Mouse (Mus musculus) lung, adult 18-20 months (tissue): ENCODE results near the gene Nle1.
A peak's percentile ranks its signal among the peaks of the same experiment; 100 is the strongest.
"Not testable (repeated sequence)": the region's sequence is repeated elsewhere in the genome, so short reads cannot be mapped to it uniquely, and the experiment has no call there.

Experiments used
- DNase-seq, 2 experiments: peaks; one replicate each; pipeline ENCODE4 v3.0.0; 2022; ENCODE audit warnings: mixed read lengths in 2 of 2

The Nle1 gene

DNA sequence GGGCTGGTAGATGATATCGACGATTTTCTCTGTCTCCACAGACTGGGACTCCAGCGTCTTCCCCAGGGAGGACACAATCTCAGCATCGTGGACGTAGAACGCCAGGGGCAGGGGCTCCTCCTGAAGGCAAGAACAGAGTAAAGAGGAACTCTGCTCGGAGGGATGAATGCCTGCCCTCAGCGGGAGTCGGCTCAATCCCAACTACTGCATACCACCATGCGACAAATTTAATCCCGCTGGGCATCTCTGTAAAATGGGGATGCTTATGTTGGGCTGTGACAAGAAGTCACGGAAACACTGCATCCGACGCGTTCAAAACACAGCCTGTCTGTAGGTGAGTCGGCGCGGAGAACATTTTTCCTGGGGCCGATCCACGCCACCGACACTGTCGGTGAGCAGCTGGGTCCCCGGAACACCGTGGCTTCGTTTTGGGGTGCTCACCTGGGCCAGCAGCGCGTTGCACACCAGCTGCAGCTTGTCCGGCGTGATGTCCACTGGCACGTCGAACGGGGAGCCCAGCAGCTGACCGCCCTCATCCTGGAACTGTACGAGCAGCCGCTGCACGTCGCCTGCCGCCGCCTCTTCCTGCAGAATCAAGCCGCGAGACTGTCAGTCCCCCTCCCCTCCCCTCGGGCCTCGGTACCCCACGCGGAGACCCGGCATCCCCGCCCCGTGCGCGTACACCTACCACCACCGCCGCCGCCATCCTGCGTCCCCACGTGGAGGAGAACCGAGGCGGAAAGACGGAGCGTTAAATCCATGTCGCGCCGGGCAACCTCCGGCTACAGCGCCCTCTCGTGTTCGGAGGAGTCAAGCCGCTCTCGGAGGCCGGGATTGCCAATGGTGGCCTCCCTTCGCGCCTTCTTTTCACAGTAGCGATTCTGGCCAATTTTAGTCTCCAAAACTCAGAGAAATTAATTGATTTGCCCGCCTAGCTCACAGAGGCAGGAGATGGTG, at the start of gene Nle1:
Gene Nle1, minus strand, starts transcription at position 761 of the 957 bp plus-strand sequence.
- peak; percentile 87 to 91 for DNase-seq

DNA sequence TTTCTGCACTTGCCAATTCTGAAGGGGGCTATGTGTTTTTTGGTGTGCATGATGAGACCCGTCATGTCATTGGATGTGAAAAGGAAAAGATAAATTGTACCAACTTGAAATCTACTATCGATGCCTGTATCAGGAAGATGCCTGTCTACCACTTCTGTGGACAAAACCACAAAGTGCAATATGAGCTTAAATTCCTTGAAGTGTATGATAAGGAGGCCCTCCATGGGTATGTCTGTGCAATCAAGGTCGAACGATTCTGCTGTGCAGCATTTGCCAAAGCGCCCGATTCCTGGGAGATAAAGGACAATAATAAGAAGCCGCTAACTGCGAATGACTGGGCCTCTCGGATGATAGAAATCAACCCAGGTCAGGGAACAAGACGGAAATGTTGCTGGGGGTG, 48.7 kb upstream of the Nle1 start:
- DNase-seq = no peak

DNA sequence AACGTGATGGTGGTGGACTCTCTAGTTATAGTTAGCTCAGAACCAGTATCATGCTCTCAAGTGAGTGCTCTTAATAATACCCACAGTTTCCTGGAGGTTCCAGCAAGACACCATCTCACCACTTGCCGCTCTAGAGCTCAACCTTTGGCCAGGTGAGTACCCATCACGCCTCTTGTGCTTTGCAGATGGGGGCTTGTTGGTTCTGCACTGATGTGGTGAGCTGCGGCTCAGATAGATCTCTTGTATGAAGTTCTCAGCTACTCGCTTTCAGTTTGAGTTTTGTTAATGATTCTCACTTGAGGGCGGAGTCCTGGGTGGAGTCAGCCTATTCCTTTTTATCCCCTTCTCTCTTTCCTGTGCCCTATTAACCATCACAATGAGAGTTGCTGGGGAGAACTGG, 46.4 kb upstream of the Nle1 start:
- no peak for DNase-seq

DNA sequence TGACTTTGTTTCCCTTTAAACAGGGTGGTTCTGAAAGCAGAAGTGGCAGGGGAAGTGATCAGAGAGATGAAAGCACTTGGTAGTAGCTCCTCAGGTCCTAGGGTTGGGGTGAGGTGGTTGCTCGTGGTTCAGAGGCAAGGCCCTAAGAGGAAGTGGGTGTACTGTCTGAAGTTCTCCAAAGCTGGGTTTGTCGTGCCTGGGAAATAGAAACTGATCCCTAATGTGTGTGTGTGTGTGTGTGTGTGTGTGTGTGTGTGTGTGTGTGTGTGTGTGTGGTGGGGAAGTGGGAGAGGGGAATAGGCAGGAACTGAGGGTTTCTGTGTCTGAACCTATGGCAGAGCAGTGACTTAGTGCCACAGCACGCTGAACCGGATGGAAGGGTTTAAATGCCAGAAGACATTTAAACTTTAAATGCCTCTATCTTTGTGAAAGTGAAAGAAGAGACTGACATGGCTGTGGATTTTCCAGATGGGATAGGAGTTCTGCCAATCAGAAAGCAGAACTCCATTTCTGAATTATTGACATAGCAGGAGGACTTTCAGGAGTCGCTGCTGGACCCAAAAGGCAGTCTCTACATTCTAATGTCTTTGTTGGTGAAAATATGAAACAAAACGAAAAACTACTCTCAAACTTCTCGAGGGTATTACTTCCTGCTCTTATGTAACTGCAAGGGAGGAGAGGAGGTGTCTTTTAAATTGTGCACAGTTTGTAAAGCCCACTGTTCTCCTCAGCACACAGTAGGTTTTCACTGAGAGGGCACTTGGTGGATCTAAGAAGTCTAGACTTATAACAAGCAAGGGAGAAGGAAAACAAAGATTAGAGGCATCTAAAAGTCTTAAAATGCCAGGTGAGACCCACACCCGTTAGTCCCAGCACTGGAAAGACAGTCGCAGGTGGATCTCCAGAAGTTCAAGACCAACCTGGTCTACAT, 44.7 kb upstream of the Nle1 start:
- peak; percentile 38 to 40 for DNase-seq

DNA sequence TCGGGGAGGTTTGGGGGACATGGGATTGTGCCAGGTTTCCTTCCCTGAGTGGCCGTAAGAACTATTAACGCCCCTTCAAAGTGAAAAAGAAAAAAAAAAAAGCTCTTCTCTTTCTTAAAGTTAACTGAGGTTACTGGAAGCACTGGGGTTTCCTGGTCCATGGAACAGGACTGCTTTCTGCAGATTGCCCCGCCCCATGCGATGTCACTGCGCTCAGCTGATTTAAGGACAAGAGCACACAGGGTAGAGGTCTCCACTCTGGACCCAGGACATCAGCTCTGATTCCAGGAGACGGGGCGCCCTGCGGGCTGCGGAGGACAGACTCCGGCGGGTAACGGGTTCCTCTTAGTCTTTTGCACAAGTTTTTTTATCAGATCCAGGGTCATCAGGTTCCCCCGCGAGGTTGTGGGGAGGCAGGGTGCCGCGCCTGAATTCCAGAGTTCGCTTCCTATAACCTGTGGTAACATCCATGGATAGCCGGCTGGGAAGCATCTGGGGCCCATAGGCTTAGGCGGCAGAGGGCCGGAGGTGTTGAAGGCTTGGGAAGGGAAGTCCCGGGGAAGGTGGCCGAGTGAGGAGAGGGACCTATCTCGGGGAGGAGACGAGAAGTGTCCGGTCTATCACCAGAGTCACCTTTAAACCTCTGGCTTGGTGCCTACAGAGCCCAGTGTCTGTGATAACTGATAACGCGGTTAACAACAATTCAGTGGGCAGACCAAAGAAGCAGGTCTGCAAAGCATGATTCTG, 43.8 kb upstream of the Nle1 start:
- DNase-seq = peak; percentile 76 to 79

DNA sequence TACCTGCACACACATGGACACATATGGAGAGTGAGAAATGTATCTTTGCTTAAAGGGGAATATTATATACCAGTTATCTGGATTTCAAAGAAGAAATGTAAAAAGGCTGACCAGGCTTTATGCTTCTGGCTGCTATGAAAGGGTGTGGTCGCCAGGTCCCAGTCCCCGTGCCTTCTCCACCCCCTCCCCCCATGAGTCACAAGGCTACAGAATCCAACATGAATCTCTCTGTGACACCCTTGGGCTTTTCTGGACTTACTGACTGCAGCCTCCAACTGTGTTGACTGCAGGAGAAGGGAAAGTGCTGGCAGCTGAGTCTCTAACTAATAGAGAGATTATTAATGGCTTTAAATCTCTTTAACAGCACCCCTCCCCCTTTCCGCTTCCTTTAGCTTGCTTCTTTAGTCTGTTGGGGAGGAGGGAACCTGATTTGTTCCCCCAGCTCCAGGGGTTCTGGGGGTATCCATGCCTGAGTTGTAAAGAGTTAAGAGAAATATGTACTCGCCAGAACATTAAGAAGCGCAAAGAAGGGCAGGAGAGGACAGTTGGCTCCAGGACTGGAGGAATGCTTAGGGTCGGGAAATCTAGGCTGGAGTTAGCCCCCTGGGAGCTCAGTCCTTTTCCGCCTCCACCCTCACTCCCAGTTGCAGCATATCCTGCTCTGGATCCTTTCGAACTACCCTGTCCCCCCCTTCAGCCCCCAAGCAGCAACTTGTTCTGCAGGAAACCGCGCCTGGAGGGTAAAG, 42.7 kb upstream of the Nle1 start, which contains the start of gene Slfn5:
Gene Slfn5, plus strand, starts transcription at position 614 of the 746 bp plus-strand sequence.
- peak; percentile 52 to 63 for DNase-seq

DNA sequence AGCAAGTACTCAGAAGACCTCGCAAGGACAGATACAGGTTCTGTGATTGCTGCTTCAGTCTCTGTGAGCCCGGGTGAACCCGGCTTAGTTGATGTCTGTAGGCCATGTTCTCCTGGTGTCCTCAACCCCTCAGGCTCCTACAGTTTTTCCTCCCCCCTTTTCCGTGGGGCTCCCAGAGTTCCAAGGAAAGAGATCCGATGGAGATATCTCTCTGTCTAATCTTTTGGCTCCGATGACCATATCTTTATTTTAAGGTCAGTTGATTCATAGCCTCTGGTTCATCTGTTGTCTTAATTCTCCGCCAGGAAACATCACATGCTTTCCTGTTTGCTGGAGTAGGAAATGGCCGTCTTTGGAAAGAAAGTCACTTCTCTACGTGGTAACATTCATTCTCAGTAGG, 40.8 kb upstream of the Nle1 start:
- DNase-seq = peak; percentile 25 to 57

DNA sequence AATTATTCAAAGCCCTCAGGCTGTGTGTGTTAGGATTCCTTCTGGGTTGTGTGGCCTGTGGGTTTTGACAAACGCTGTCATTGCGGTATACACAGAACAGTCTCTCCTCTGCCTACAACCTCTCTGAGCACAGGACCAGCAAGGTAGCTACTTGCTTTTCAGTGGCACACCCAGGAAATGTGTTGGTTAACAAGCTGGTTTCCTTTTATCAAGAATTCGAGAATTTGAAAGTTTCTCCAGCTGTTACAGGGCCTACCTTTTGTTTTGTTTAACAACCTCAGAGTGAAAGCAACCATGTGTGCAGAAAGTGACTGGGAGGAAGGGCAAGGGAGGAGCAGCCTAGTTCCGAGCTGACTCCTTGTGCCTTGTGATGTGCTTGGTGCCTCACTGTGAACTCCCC, 39.2 kb upstream of the Nle1 start:
- DNase-seq = no peak

DNA sequence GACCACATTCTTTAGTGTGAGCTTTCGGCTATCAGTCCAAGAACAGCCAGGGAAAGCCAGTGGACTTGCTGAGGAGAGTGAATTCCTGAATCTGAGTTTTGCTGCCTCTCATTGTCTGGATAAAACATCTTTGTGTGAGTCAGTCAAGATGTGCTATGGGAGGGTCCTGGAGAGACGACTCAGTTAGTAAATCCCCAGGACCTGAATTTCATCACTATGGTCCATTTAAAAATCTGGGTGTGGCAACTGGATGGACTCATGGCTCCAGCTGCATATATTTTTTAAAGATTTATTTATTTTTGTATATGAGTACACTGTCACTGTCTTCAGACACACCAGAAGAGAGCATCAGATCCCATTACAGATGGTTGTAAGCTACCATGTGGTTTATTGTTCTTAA, 37.4 kb upstream of the Nle1 start:
- no peak for DNase-seq

DNA sequence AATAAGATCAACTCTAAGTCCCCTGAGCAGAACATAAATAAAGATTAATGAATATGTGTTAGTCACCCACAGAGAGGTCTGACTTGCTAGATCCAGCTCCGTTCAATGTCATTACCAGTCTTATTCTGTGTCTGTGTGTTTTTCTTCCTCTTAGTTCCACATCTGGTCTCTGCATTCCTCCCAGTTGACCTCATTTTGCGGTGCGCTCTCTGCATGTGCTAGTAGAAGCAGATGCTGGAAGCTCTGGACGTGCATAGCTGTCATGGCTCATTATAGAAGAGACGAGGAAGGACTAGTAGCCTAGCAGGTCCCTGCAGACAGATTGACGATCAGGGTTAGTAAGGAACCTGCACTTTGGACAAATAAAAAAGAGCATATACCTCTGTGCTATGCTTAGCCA, 35.1 kb upstream of the Nle1 start:
- no peak for DNase-seq

DNA sequence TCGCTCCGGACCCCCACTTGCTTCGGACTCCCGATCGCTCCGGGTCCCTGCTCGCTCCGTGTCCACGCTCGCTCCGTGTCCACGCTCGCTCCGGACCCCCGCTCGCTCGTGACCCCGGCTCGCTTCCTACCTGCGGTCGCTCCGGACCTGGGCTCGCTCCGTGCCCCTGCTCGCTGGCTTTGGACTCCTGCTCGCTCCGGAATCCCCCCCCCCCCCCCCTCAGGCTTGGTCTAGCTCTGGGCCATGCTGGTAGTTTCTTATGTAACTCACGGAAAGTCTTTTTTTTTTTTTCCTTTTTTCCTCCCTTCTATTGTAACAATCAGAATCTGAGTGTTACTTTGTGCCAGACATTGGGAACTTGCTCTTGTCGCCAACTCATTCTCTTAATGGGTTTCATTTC, 25.0 kb upstream of the Nle1 start:
- DNase-seq = no peak

DNA sequence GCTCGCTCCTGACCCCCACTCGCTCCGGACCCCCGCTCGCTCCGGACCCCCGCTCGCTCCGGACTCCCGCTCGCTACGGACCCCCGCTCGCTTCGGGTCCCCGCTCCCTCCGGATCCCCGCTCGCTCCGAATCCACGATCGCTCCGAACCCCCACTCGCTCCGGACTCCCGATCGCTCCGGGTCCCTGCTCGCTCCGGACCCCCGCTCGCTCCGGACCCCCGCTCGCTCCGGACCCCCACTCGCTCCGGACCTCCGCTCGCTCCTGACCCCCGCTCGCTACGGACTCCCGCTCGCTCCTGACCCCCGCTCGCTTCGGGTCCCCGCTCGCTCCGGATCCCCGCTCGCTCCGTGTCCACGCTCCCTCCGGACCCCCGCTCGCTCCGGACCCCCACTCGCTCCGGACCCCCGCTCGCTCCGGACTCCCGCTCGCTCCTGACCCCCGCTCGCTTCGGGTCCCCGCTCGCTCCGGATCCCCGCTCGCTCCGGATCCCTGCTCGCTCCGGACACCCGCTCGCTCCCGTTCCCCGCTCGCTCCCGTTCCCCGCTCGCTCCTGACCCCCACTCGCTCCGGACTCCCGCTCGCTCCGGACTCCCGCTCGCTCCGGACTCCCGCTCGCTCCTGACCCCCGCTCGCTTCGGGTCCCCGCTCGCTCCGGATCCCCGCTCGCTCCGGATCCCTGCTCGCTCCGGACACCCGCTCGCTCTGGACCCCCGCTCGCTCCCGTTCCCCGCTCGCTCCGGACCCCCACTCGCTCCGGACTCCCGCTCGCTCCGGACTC, 23.6 kb upstream of the Nle1 start:
- DNase-seq = not testable (repeated sequence)

DNA sequence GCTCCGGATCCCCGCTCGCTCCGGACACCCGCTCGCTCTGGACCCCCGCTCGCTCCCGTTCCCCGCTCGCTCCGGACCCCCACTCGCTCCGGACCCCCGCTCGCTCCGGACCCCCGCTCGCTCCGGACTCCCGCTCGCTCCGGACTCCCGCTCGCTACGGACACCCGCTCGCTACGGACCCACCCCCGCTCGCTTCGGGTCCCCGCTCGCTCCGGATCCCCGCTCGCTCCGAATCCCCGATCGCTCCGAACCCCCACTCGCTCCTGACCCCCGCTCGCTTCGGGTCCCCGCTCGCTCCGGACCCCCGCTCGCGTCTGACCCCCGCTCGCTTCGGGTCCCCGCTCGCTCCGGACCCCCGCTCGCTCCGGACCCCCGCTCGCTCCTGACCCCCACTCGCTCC, 22.9 kb upstream of the Nle1 start:
- DNase-seq = not testable (repeated sequence)

DNA sequence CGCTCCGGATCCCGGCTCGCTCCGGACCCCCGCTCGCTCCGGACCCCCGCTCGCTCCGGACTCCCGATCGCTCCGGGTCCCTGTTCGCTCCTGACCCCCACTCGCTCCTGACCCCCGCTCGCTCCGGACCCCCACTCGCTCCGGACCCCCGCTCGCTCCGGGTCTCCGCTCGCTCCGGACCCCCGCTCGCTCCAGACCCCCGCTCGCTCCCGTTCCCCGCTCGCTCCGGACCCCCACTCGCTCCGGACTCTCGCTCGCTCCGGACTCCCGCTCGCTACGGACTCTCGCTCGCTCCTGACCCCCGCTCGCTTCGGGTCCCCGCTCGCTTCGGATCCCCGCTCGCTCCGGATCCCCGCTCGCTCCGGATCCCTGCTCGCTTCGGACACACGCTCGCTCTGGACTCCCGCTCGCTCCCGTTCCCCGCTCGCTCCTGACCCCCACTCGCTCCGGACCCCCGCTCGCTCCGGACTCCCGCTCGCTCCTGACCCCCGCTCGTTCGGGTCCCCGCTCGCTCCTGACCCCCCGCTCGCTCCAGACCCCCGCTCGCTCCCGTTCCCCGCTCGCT, 22.3 kb upstream of the Nle1 start:
- DNase-seq = not testable (repeated sequence)

DNA sequence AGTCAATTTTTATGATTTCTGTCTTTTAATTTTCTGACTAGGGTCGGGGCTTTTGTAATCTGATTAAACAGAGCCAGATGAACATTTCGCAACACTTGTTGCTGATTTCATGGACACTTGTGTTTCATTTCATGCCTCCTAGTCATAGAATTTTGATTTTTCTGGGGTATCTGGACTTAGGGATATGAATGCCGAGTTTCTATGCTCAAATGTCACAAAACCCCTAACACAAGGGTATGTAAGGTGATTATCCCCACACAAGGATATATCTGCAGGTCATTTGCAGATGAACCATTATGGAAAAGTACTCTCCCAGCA, 21.4 kb upstream of the Nle1 start:
- DNase-seq = no peak

DNA sequence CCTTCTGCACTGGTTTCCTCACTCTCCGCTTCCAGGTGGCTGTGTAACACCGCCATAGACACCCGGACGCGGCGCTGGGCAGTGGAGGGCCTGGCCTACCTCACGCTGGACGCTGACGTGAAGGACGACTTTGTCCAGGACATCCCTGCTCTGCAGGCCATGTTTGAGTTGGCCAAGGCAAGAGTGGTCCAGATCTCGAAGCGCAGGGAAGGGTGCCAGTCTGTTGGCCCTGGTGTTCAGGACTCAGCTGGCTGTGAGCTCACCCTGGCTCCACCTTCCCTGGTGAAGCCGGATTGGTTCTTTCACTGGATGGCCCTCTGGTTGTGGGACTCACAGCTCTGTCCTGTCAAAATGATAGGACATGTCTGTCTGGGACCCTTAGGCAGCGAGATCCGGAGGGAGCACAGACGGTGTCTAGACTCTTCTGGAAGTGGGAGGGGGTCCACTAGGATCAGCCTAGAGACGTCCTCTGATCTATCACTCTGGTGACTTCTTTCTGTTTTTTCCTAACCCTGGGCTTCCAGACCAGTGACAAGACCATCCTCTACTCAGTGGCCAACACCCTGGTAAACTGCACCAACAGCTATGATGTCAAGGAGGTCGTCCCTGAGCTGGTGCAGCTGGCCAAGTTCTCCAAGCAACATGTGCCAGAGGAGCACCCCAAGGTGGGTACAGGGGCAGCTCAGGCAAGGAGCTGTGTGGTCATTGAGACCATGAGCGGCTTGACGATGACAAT, 20.9 kb upstream of the Nle1 start:
- no peak for DNase-seq

DNA sequence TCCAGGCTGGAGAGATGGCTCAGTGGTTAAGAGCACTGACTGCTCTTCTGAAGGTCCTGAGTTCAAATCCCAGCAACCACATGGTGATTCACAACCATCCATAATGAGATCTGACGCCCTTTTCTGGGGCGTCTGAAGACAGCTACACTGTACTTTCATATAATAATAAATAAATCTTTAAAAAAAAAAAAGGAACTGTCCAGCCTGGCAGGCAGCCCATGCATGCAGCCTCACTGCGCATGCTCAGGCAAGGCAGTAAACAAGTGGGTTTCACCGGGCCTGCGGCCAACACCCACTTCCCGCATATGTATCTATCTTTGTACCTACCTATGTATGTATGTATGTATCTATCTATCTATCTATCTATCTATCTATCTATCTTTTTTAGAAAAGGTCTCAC, 15.7 kb upstream of the Nle1 start:
- not testable (repeated sequence) for DNase-seq

DNA sequence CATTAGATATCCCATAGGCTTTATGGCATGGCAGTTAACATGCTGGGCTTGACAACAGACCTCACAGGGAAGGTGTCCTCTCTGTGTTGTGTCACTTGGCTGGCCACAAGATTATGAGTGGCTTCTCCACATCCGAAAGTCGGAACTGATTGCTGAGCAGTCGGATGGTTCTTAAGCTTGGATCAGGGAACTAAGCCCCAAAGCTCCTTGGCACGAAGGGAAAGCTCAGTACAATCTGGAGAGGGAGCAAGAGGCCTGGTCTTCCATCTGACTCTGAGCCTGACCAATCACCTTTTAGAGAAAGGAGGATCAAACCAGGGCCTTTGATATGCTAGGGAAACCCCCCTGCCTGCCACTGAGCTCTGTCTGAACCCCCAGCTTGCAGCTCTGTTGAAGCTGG, 13.5 kb upstream of the Nle1 start:
- no peak for DNase-seq

DNA sequence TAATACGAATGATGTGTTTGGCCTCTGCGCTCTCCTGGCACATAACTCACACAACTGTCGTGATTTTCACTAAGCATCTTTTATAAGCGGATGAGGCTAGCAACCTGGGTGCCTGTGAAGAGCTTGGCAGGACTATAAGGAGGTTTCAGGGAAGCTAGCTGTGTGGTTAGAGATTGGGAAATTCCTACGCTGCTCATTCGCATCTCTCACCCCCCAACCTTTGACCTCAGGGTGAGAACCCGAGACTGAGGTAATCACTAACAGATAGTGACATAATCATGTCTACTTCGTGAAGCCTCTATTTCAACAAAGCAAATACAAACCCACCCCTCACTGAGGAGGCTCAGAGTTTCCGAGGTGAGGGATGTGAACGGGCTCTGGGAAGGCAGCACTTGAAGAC, 12.6 kb upstream of the Nle1 start:
- no peak for DNase-seq

DNA sequence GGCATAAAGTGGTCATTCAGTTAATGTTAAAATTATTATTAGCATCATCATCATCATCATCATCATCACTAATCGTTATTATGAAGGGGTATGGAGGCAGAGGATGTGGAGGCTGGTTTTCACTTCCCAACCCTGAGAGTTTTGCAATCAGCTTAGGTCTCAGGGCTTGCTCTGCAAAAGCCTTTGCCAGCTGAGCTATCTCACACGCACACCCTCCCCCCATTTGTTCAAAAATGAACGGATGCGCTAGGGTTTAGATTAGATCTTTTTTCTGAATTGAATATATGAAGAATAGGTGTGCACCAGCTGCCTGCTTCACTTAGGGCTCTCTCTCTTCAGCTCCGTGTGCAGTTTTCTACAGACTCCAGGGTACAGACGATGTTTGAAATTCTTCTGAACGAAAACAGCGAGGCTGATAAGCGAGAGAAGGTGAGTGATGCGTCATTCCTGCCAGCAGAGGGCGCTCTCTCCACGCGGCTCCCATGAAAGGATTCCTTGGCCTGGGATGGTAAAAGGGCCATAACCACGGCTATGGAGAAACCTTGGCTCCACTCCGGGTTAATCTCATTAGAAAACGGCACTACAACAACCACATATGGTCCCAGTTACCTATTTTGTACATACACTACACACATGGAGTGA, 6.6 kb upstream of the Nle1 start:
- peak; percentile 70 to 72 for DNase-seq
